Mouse (Mus musculus) adrenal gland, postnatal 25 days (tissue): ENCODE measurements at regions not wholly inside any gene's neighbourhood (a gene's known extent, or its start where the extent isn't known, plus 50 kb on each side); places are given as distances from the start of the nearest gene placed in this dataset.
"Not testable (repeated sequence)": the region's sequence is repeated elsewhere in the genome, so short reads cannot be mapped to it uniquely, and the experiment has no call there.

Experiments
- DNase-seq: peaks from one replicate; pipeline ENCODE4 v3.0.0; 2021; ENCODE audit warnings: mixed read lengths

DNA sequence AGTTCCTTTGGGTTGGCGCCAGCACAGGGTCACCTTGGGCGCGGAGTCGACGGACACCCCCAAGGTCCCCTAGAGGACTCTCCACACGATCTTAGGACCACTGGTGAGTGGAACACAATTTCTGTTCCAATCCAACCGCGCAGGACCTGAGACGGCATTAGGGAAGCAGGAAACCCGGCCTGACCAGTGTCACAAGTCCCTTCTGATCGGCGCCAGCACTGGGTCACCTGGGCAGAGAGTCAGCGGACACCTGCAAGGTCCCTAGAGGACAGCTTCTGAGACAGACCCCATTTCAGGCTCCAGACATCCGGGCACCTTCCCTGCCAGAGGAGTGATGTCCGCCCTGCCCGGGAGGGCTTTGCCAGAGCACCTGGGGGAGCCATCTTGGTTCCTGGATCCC is 74.2 kb upstream of the Cdh13 start:
- DNase-seq, result not testable (repeated sequence)

DNA sequence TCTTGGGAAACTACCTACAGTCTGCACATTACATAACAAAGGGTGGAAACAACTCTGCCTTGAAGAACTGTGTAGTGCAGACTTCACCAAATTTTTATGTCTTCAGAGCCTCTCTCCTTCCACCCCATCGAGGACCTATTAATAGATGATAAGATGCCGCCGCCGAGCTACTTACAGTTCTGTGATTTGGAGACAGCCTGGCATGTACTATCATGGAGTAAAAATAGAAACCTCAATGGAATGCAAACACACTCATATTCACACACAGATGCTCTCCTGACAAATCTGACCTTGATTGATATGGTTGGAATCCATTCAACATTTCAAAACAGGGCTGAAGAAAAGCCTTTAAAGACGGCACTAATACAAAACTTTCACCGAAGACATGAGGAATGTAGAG is 92.7 kb upstream of the Cdh13 start:
- DNase-seq, result no peak

DNA sequence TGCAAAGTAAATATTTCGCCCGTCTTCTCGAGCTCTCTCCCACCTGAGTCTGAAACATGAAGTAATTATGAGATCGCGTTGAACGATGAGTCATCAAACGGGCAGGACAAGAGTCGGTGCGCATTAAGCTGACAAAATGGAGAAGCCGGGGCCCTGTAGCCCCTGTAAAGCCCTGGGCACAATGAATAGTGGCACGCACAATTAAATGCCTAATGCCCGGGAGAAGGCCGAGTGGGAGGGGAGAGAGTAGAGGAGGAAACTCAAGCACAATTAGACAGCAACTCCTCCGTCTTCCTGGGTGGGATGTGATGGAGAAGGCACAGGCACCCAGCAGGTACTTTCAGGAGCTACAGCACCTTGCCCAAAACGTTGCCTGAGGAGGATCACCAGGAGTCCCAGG is 94.3 kb upstream of the Cdh13 start:
- DNase-seq, result no peak

DNA sequence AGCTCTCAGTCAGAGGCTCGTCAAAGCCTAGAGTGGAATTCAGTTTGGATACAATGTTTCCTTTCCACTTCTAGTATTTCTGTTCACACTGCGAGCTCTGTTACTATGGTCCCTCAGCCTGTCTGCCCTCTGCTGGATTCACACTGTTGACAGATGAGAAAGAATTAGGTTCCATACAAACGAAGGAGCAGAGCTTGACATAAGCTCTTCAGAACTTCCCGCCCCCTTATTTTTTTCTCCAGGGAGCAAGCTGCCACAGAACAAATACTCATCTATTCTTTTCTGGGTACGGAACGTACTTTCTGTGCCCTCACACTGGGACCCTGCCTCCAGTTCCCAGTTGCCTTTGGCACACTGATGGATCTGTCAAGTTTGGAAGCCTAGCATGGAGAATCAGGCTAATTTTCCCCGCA is 114.5 kb upstream of the Cdh13 start:
- DNase-seq, result no peak

DNA sequence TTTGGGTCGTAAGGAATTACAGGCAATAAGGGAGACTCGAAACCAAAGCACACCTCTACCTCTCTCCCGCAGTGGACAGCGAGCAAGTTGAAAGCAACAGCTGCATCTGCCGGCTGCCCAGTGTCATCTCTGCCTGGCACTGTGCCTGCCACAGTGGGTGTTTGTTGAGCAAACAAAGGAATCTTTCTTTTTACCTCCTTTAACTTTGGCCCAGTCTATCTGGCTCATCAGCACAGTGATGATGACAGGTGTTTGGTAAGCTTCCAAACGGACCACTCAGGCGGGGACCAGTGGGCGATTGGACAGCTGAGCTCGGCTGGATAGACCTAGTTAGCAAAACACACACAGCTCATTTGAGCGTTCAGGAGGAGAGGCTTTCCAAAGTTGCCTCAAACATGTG is 121.4 kb upstream of the Cdh13 start:
- DNase-seq, result no peak

DNA sequence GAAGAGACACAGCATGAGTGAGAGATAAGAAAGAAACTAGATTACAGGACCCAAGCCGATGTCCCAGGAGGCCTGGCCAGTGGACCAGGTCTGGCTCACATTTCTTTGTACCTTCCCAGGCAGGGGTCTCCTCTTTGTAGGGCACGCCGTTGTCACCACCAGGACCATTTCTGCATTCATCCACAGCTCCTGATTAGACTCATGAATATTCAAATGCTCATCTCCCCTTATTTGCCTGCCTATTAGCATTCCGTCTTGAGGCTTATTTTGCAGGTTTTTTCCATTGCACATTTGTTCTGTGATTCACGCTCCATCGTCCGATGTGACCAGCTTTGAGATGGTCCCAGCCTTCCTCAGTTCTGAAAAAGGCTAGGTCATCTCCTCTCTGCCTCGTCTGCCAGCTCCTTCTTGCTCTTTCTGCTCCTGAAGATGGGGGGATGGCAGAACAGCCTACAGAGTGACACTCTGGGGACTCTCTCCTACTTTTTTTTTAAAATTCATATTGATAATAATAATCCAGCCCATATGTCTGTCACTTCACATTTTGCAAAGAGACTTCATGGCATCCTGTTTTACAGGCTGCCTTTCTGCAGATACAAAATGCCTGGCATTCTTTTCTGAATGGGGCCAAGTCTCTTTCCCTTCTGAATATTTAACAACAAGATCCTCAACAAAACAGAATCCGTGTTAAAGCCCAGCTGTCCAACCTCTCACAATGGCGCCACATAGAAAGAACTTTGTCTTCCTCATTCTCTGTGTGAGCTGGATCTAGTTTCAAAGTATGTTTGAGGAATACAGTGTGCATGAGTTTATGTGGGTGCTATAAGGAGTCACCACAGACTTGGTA is 136.0 kb upstream of the Cdh13 start:
- DNase-seq, result no peak

DNA sequence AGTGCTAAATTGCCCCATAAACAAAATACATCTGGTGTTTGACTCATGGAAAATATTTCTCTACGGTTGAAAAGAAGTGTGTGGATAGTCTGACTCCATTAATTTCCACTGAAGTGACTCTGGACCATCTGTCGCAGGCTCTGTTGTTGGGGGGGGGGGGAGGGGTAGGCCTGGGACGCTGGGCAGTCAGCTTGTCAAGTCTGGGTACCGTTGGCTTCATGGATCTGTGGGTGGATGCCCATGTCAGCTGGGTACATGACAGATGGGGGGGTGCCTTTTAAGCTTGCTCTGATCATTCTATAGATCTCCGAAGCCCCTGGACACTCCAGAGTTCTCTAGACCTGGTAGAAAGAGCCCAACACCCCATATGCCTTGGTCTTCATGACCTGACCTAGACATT is 139.0 kb upstream of the Cdh13 start:
- no peak for DNase-seq

DNA sequence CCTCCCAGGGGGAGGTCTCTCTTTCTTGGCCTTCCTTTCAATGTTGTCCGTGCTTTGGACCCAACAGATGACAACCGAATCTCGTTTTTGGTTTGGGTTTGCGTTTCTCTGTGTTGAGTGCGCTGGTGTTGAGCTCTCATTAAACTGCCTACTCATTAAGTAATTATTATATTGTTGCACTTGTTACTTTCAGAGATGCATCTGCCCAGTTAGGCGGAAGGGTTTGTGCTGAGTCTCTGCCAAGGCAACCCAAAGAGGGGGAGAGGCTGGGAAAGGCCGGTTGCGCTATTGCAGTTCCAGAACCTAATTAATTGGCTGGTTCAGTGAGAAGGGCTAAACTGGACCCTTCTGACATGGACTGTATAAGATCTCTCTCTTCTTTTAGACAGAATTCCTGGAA is 141.2 kb upstream of the Cdh13 start:
- DNase-seq, result no peak

DNA sequence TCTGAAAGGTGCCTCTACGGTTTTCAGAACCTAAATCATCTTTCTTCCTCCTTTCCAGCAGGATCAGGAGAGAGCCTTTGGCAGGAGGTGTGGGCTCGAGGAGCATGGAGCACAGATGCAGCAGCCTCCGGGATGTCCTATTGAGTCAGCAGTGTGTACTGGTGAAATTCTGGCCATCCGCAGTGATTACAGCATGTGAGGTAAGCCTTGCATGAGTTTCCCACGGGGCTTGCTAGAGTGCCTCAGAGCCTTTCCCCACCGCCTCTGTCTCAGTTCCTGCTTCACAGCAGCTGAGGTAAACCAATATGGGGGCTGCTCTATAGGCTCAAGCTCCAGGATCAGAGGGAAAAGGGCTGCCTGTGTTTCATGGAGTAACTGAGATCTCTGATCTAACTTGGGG is 143.6 kb upstream of the Cdh13 start:
- no peak for DNase-seq

DNA sequence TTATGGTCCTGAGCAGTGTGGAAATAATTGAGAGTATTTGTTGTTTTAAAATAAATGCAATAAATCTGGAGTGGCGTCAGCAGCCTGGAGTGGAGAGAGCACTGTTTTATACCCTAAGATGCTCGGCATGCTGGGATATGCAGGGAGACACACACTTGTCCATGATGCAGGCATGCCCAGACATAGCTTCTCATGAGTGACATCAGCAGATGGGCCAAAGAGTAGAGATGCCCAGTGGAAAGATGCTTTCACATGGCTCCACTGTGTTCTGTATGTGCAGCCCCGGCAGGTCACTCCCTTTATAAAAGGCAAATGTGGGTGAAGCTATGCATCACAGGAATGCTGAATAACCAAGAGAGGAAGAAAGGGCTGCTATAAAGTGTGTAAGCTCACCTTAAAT is 145.7 kb upstream of the Cdh13 start:
- no peak for DNase-seq

DNA sequence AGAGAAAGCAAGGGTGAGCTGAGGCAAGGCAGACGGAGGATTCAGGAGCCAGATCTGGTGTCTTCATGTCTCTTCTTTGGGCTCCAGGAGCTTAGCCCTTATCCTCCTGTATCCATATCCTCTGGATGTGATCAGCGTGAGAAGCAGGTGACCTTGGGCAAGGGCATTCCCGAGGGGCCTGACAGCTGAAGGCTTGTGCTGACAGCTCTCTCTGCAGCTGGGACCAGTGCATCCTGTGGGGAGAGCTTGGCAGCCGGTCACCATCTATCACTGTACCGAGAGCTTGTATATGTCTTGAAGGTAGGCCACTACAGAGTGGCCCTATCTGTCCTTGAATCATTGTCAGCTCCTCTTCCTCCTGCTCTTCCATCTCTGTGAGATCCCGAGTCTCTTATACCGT is 158.5 kb upstream of the Cdh13 start:
- DNase-seq, result no peak

DNA sequence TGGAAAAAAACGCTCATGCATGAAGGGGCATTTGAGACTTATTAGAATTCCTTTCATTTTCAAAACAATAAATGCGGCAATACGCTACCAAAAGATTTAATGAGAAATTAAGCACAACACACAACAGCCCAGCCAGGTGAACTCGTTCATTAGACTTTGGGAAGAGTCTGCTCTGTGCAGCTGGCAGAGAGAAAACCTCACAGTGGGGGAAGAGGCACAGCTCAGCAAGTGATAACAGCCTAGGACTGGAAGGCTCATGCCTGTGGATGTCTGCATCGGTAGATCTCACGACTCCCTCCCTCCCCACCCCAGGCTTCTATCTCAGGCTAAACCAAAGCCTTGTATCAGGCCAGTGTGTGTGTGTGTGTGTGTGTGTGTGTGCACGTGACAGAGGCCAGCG is 169.3 kb upstream of the Cdh13 start:
- DNase-seq, result no peak

DNA sequence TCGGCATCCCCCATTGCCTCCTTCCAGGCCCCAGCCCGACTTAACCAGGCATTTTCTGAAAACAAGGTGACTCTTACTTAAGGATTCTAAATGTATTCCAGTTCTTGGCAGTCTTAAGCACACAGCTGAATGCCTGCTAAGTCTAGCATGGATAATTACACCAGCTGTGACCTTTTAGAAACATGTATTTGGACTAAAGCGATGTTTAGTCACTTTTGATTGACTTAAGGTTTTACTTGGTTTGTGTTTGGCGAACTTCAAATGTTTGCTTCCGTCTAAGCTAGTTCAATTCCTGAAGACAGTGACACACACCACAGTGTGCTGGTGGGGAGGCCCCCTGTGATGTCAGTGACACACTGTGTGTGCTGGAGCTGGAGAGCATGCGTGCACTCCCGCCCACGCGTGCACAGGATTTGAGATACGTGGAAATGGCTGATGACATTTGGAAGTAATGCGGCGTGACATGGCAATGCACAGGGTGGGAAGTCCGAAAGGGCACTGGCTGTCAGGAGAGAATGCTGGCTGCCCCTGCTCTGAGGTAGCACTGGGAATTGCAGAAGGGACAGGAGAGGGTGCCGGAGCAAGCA is 179.0 kb upstream of the Cdh13 start:
- DNase-seq, result no peak

DNA sequence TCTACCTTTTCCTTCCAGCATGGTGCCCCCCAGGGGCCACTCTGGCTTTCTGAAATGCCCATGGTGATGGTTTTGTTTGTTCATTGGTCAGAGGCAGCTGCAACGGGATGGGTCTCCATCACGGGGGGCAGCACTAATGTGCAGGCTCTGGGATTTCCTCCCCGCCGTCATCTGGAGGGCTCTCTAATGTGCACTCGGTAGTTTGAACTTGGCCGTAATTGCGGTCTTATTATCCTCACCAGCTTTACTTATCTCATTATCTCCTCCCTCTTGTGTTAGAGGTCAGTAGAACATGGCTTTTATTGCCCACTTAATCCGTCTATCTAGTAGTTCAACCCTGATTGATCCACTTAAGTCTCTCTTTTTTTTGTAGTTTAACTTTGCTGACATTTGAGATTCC is 182.2 kb upstream of the Cdh13 start:
- no peak for DNase-seq

DNA sequence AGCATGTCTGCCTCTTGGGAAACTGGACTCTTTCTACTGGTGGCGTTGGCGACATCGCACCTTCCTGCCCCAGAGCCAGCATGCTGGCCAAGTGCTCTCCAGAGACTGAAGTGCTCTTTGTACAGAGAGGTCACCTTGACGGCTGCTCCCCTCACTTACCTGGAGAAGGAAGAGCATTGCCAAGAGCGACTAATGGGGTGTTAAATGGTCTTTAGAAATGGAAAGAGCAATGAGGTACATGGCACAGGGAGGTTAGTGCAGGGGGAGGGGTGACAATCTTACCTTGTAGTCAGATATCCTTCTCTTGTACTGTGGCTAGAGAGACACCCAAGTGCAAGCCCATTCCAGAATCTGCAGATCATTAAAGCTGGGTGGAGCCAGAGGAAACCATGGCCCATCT is 220.8 kb upstream of the Cdh13 start:
- no peak for DNase-seq

DNA sequence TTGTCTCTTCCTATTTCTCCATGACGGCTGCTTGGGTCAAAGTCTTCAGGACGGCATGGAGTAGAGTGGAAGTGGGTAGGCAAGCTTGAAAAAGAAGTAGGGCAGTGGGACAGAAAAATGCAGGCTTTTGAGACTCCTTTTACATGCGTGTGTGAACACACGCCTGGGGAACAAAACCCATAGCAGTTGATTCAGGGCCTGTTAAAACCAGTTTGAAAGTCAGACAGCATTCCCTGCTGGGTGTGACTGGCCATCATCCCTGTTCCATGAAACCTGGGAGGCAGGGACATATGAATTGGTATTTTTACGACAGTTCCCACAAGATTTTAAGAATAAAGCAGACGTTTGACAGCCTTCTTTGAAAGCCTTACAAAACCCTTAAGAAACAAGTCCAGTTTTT is 226.8 kb upstream of the Cdh13 start:
- no peak for DNase-seq

DNA sequence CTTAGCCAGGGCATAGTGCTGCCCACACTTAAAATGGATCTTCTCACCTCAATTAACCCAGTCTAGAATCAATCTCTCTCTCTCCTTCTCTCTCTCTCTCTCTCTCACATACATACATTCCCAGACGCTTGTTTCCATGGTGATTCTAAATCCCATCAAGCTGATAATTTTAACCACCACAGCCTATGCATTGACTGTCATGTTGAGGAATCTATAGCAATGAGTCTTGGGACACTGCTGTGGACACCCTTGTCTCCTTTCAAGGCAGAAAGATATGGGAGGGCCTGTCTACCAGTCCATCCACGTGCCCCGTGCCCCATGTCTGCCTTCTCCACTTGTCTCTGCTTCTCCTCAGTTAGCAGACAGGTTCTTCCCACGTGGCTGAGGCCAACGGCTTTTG is 228.0 kb upstream of the Cdh13 start:
- DNase-seq, result no peak

DNA sequence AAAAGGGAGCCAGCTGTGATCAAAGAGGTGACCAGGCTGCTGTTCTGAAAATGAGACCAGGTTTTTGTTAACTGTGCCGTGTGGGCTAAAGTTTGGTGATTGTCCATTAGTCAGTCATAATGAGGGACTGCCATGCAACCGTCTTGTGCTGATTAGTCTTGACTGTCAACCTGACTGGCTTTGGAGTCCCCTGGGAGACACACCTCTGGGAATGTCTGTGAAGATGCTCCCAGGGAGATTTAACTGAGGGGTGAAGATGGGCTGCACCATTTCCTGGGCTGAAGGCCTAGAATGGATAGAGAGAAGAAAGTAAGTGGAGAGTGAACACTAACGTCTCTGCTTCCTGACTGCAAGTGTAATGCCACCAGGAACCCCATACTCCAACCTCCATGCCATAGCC is 233.1 kb upstream of the Cdh13 start:
- no peak for DNase-seq

DNA sequence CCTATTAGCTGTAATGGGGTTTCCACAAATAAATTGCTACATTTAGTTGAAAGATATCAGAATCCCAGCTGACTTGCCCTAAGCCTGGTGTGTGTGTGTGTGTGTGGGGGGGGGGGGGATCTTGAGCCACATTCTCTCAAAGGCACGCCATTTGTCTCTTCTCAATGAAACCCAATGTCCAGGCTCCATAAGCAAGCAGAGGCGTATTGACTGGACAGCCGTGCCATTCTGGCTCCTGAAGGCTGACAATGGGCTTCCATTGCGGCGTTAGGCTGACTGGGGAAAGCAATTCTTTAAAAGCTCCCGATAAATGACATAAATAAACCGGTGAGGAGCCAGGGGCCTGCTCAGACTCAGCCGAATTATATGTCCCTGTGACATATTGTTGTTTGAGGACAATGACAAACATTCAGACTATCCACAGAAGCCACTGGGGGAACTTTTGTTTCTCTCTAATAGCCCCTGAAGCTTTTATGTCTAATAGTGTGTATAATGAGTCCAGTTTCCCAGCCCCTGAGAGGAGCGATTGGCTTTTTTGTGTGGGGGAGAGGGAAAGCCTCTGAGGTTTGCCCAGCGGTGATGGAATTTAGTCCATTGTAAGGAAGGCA is 240.6 kb upstream of the Mphosph6 start:
- no peak for DNase-seq

DNA sequence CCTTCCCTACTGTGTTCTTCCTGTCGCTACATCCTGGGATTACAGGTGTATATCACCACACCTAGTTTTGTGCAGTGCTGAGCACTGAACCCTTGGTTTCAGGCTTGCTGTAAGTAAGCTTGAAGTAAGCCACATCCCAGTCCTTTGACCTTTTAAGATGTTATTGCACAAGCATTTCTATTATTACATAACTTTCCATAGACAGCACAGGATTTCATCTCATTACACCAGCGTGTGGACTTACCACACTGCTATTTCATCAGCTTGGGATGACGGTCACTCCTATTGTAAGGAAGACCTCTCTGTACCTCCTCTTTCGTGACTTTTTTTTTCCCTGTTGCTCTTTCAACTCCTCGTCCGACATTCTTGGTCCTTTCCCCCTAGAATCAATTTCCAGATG is 239.5 kb upstream of the Mphosph6 start:
- DNase-seq, result no peak

DNA sequence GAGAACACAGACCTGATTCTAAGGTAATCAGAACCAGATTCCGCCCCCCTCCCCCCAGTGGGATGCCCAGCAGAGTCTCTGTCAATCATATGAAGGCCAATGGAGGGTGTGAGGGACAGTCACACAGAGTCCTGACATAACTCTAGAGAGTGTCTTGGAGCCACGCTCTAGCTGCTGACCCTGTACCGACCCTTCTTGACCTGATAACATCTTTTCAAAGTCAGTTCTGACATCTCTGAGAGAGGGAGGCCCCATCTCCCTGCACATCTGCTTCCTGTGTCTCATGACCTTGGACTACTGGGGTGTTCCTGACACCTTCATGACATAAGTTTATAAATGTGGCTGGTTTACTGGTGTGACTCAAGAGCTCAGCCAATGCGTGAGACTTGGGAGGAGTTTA is 236.1 kb upstream of the Mphosph6 start:
- DNase-seq, result no peak

DNA sequence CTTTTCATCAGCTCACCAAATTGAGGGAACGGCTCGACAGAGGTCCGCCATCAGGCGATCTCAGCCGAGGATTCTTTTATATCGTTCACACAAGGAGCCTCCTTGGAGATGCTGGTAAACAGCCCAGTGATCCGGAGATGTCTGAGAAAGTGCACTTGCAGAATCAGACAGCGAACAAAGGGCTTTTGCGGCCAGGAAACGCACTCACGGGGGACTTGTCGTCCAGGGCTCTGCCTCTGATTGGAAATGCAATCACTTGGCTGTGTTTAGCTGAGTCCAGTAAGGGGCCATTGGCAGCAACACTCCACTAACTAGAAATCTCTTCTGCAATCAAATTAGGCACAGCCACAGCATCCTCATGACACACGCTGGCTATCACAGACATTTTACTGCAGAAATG is 232.3 kb upstream of the Mphosph6 start:
- no peak for DNase-seq

DNA sequence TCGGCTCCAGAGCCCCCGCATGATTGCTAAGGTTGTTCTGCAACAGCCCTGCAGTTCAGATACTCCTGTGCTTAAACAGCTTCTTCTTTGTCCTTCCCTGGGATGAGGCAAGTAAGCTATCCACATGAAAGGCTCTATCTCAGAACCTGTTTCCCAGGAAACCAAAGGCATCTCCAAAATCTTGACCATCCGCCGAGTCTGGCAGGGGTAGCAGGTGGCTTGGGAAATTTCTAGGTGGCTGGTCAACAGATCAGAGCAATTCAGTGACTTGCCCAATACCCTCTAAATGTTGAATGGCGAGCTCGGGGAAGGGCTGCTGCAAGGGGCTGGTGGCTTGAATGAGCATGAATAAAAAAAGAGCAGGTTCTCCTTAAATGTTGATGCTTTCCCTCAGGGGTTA is 229.7 kb upstream of the Mphosph6 start:
- DNase-seq, result no peak
